Mouse (Mus musculus): ENCODE results near the gene Bbs12. TPM values are rescaled to one million over a fixed set of nuclear protein-coding genes. Genes with fewer than 3 reads are reported as not detected.
A peak's percentile ranks its signal among the peaks of the same experiment; 100 is the strongest.

Gene Bbs12
- 1 to 10 TPM; 4.1 to 5.2 TPM for total RNA-seq (2021)
- long read RNA-seq, experiment 1, partial matches to known transcripts: 0 of 3 reads
- long read RNA-seq, experiment 1, other reads (novel, unspliced or antisense): 1 of 3 reads
- long read RNA-seq, experiment 2: 0 reads

GRCm38 (mm10) chr3:37312370-37312941, at the start of gene Bbs12, which contains the start of gene Cetn4:
Gene Bbs12 (plus strand): TSS chr3:37312554.
Gene Cetn4 (minus strand): TSS chr3:37312708.
- peak; percentile 98 to 99 for DNase-seq (ENCODE audit: low spot score in 2 of 2)

GRCm38 (mm10) chr3:37268338-37268737, 44.0 kb upstream of the Bbs12 start:
- peak in 1 of 2 experiments; percentile 26 for DNase-seq (ENCODE audit: low spot score in 2 of 2)

GRCm38 (mm10) chr3:37269926-37270325, 42.4 kb upstream of the Bbs12 start:
- DNase-seq (ENCODE audit: low spot score in 2 of 2): no peak

DNA sequence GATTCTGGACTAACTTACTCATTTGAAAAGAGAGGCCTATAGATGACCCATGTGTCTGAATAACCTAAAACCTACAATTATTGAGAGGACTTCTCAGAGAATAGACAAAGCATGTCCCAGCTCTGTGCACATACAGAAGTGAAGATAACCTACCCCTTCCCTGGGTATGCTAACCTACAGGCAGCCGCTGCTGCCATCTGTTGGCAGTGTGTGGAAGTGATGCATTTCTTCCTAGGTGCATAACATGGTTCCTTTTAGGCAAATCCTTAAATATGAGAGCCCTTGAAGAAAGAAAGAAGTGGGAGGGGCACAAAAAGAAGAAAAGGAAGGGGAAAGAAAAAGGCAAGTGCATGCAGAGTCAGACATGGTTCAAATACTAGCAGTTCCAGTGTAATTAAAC, 41.1 kb upstream of the Bbs12 start:
- peak; percentile 69 to 73 for DNase-seq (ENCODE audit: low spot score in 2 of 2)

GRCm38 (mm10) chr3:37273092-37273491, 39.3 kb upstream of the Bbs12 start:
- DNase-seq (ENCODE audit: low spot score in 2 of 2): no peak

DNA sequence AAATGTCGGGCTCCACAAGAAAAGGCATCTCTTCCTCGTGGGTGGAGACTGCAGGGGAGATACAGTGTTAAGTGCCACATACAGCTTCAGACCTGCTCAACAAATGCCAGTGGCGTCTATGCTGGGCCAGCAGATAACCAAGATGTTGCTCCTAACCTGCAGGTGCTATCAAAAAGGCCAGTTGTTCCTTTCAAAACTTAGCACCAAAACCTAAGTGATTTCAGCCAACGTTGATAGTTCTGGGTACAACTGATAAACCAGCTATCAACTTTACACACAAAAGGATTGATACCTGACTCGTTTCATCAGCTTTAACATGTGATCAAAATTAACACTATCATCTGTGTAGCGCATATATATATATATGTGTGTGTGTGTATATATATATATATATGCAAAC, 37.7 kb upstream of the Bbs12 start:
- DNase-seq (ENCODE audit: low spot score in 2 of 2): no peak

DNA sequence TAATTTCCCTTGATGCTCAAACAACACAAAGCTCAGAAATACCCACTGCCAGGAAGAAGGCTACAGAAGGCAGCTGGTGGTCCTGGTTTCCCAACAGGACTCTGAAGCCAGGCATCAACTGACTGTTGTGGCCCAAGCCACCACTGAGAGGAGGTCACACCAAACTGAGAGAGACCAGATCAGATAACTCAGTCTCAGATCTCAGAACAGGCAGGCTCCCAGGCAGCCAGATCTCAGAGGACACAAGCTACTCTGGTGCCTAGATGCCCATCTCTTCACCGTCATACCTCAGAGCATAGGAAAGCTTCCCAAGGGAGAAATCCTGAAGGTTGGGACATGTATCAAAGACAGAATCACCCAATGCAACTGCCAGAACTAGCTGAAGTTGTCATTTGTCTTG, 32.1 kb upstream of the Bbs12 start:
- DNase-seq (ENCODE audit: low spot score in 2 of 2): no peak

DNA sequence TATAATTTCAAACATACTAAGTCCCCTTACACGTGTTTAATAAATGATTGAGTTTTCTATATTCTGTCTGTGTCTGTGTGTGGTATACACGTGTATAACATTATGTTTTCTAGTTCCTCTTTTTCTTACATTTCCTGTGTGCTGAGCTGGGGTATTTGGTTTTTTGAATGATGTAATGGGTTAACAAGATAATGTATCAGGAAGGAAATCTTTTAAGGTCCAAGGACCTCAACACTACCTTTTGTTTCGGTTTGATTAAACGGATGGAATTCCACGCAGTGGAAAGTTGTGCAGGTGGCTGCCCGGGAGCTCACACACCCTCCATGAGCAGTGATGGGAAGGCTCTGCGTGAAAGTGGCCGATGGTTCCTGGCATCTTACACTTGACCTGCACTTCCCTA, 31.5 kb upstream of the Bbs12 start:
- DNase-seq (ENCODE audit: low spot score in 2 of 2): no peak

DNA sequence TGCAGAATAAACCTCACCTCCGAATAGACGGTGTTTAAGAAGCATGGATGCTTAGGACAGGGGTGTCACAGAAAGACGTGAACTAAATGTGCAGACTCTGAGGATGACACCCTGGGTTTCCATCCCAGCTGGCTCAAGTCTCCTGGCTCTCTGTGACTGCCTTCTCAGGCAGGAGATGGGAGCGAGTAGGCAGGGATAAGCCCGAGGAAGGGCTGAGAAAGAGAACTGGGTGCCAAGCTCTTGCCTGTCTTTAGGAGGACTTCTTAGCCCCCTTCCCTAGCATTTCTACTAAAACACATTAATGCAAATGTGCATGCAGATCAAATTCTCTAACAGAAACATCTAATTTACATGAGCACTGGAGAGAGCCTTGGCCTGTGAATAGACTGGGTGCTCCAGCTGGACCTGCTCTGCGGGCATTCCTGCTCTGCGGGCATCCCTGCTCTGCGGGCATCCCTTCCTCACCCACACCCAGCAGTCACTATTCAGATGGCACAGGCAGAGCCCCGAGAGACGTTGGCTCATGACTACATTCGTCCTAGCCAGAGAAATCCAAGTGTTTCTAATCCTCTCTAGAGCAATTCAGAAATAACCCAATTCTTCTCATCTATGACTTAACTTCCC, 29.9 kb upstream of the Bbs12 start:
- no peak for DNase-seq (ENCODE audit: low spot score in 2 of 2)

DNA sequence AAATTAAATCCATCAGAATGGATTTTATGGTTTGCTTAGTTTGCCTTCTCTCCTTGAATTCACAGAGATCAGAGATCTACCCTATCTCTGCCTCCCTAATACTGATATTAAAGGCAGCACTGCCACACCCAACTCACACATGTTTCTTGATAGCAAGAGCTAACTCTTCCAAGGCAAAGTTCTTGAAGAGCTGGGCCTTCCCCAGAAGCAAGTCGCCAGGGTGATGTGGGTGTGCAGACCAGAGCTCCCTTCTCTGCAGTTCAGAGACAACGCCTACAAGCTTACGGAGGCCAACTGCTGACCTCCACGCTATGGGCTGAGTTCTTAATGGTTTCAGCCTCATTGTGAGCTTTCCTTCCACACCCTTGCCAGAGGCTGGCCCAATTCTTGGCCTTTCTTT, 29.1 kb upstream of the Bbs12 start:
- no peak for DNase-seq (ENCODE audit: low spot score in 2 of 2)

DNA sequence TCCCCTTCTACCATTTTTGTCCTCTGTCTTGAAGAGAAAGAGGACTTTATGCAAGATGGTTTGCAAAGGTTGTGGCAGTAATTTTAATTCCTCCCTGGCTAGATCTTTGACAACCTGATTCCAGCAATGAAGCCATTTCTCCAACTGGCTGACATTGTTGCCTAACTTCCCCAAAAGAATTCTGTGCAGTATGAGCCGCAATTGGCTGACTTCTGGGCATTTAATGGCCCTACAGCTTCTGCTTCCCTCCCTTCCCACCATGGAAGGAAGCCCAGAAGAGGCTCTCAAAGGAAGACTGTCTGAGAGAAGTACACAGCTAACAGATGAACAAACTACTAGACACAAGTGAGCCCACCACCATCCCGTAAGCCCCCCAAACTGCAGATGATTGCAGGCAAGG, 23.1 kb upstream of the Bbs12 start:
- no peak for DNase-seq (ENCODE audit: low spot score in 2 of 2)

GRCm38 (mm10) chr3:37290881-37291541, 21.3 kb upstream of the Bbs12 start:
- no peak for DNase-seq (ENCODE audit: low spot score in 2 of 2)

DNA sequence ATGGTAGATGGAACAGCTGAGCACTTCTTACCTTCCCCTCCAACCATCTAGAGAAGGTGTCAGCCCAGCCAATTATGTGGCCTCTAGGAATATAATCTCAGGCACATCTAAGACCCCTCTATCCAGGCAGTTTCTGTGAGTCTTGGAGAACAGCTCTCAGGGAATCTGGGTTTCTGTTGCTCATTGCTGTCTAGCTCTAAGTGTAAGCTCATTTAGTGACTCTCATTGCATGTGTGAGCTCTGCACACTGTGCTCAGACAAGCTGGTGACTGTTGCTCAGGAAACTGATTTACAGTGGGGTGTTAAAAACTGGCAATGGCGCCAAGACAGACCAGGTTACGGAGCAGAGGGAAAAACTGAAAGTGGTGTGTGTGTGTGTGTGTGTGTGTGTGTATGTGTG, 20.4 kb upstream of the Bbs12 start:
- no peak for DNase-seq (ENCODE audit: low spot score in 2 of 2)

GRCm38 (mm10) chr3:37292654-37293053, 19.7 kb upstream of the Bbs12 start:
- no peak for DNase-seq (ENCODE audit: low spot score in 2 of 2)

DNA sequence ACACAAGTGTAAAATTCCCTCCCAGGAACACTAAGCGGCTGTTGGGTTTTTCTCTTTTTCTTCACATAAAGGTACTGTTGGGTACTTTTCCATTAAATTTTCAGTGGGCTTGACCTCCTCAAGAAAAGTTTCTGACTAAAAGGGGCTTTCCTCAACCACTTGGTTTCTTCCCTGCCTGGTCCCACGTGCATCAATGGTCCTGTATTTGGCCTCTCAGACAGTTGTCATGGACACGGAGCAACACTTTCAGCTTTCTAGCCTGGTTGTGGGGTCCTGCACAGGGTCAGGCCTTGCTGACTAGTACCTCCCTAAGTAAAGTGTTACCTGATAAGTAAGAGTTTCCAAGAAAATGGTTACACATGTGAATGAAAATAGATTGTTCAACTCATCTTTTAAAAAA, 12.9 kb upstream of the Bbs12 start:
- no peak for DNase-seq (ENCODE audit: low spot score in 2 of 2)

DNA sequence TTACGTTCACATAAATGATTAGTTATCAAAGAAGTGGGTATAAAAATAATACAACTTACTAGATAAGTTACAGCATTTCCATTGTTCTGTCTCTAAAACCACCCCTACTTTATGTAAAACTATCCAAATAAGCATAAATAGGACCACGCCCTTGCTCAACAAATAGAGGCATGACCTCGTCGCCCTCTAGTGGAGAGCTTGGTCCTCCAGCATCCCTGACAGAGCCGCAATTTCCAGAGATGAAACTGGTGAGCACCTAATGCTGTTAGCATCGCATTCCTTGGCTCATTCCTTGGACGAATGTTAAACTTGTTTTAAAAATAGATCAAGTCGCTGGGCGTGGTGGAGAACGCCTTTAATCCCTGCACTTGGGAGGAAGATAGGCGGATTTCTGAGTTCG, 9.7 kb upstream of the Bbs12 start:
- peak; percentile 25 to 54 for DNase-seq (ENCODE audit: low spot score in 2 of 2)

DNA sequence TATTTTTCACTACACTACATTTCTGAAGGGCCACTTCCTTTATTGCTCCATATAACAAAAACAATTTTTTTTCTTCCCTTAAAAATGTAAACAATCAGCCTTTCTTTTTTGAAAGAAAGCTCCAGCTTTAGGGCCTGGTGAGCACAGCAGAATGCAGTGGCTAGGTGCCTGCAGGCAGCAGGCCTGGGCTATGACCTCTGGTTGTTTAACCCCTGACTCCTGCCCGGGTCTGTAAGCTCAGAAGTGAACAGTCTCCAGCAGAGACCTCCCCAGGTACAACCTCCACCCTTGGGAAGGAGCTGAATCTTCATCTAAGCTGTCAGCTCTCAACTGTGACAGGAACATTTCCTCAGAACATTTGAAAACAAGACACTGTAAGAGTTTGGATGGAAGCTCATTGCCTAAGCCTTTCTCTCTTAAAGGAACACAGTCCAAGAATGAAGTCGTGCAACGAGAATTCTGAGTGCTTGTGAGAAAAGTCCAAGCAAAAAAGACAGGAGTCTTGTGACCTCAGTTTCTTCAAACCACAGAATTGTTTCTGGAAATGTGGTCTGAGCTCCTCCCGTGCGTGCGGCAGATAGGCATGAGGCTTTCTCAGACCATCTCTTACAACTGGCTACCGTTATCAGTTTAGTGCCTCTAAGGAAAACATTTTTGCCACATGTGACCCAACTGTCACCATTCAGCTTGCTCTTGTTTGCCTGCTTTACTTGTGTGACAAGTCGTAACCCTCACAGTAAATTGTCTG, 8.8 kb upstream of the Bbs12 start:
- DNase-seq (ENCODE audit: low spot score in 2 of 2): no peak

DNA sequence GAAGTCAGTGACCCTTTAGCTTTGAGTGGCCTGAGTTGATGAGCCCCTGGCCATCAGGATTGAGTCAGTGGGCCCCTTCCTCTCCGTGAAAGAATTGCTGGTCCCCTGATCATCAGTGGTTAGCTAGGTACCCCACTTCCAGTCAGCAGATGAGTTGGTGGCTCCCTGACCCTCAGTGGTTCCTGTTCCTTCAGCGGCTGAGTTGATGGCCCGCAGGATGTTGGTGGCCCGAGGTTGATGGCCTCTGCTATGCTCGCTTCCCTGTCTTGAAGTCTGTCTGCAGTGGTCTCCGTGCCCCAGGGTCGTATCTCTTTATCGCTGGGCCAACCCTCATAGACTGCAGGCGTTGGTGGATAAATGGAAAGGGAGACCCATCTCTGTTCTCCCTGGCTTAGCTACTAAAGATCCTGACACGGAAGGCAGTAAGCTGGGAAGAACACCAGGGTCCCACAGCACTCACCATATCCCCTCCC, 421 bp upstream of the Bbs12 start:
- DNase-seq (ENCODE audit: low spot score in 2 of 2): no peak

DNA sequence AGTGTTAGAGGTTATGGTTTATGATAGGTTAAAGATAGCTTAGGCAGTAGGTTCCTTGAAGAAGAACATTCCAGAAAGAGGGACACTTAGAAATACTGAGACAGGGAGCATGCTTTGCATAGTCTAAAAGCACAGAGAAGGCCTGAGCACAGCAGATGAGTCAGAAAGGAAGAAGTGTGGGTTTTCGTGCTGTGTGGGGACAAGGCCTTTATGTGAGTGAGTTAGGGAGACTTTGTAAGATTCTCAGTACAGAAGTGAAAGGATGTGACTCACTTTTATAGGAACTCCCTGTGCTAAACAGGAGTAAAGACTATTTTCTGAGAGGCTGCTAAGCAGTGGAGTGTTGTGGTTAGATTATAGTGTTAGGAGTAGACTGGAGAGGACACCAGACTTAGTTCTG, 1.0 kb downstream of the Bbs12 start:
- DNase-seq (ENCODE audit: low spot score in 2 of 2): peak; percentile 37 to 41

GRCm38 (mm10) chr3:37316233-37316632, 3.9 kb downstream of the Bbs12 start:
- DNase-seq (ENCODE audit: low spot score in 2 of 2): no peak

DNA sequence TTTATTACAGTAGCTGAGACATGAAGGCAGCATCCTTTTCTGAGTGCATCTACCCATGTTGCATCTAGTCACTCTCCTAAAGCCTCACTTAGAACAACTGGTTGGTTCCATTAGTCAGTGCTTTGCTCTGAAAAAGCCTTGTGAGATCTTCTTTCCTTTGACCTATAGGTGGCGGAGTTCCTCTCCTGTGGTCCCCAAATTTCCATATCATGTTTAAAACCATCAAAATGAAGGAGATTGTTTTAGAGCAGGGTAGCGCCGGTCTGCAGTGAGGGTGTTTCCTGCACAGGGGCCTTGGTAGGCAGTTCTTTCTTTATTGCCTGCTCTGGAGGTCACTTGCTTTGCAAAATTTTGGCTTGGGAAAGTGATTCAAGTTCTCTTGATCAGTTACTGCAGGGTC, 12.0 kb downstream of the Bbs12 start:
- no peak for DNase-seq (ENCODE audit: low spot score in 2 of 2)
